Comparison of ENCODE assay signal across 17 mouse cellular contexts in genomic region chr4:103926682-103927081, GRCm38 (mm10).
DNase-seq lines count a peak whose midpoint lies in the region; ATAC-seq lines count a peak whose summit lies in the region.
"Had no signal": no experiment of that assay in that cellular context is flagged by ENCODE, and none has a peak within 500 bp of the region (broad histone marks: within the 10 kb centered on the region; RNA-seq: fewer than 3 reads in every experiment).

No protein-coding gene starts in this region.

- ATAC-seq in heart, embryonic 12.5 days (ENCODE audit: insufficient number of reproducible peaks, low FRiP score), result no peak
- 0 out of 2 replicates have a peak, but pooled peaks have one; percentile 40 for ATAC-seq in midbrain, embryonic 11.5 days (ENCODE audit: low FRiP score)
- ATAC-seq: midbrain, embryonic 15.5 days had no signal

- H3K36me3 ChIP-seq in heart, embryonic 12.5 days, result no peaks in the 10 kb centered on the region
- no peaks in the 10 kb centered on the region for H3K36me3 ChIP-seq in midbrain, embryonic 11.5 days (ENCODE audit: control insufficient read depth, insufficient read depth, low read length)
- H3K36me3 ChIP-seq in midbrain, embryonic 10.5 days, result no peaks in the 10 kb centered on the region
- H3K36me3 ChIP-seq: embryonic facial prominence, embryonic 12.5 days; heart, embryonic 13.5 days; hindbrain, embryonic 15.5 days; limb, embryonic 13.5 days; liver, embryonic 15.5 days; midbrain, embryonic 15.5 days had no signal

- DNase-seq in heart, adult 8-10 months (ENCODE audit: low spot score), result peak; percentile 11
- peak; percentile 35 for DNase-seq in kidney, postnatal 14 days
- no peak for DNase-seq in kidney, adult 18-20 months
- no peak for DNase-seq in midbrain, embryonic 11.5 days (ENCODE audit: low spot score, missing footprints)
- no peak for DNase-seq in midbrain, embryonic 10.5 days (ENCODE audit: low spot score)
- DNase-seq in left cerebral cortex, adult 9 months (ENCODE audit: low spot score in 2 of 2), result no peak
- DNase-seq: adrenal gland, adult 8-10 months; gastrocnemius, adult 2 months; kidney, adult 11 months; thymus, postnatal 36 days had no signal

- H3K27me3 ChIP-seq in heart, embryonic 12.5 days (replicated peaks), result no peaks in the 10 kb centered on the region
- H3K27me3 ChIP-seq in midbrain, embryonic 11.5 days (ENCODE audit: control insufficient read depth, insufficient read depth, low read length), result no peaks in the 10 kb centered on the region
- peaks cover 16% of the 10 kb centered on the region for H3K27me3 ChIP-seq in midbrain, embryonic 10.5 days (ENCODE audit: low read depth, poor library complexity, severe bottlenecking)
- H3K27me3 ChIP-seq: embryonic facial prominence, embryonic 12.5 days; heart, embryonic 13.5 days; hindbrain, embryonic 15.5 days; liver, embryonic 15.5 days; midbrain, embryonic 15.5 days had no signal

- no peak overlapping the region for H3K27ac ChIP-seq in heart, embryonic 12.5 days (ENCODE audit: poor library complexity, severe bottlenecking)
- no peak overlapping the region for H3K27ac ChIP-seq in midbrain, embryonic 11.5 days (ENCODE audit: low read depth, low read length)
- no peak overlapping the region for H3K27ac ChIP-seq in midbrain, embryonic 10.5 days (replicated peaks)
- H3K27ac ChIP-seq: embryonic facial prominence, embryonic 12.5 days; gastrocnemius, adult 2 months; heart, embryonic 13.5 days; hindbrain, embryonic 15.5 days; limb, embryonic 13.5 days; liver, embryonic 15.5 days; midbrain, embryonic 15.5 days had no signal

- no peak overlapping the region for H3K9ac ChIP-seq in heart, embryonic 12.5 days
- H3K9ac ChIP-seq in midbrain, embryonic 11.5 days (ENCODE audit: low read length), result no peak overlapping the region
- H3K9ac ChIP-seq: embryonic facial prominence, embryonic 12.5 days; heart, embryonic 13.5 days; hindbrain, embryonic 15.5 days; limb, embryonic 13.5 days; liver, embryonic 15.5 days; midbrain, embryonic 15.5 days had no signal

- H3K9me3 ChIP-seq in heart, embryonic 12.5 days (replicated peaks), result no peaks in the 10 kb centered on the region
- no peaks in the 10 kb centered on the region for H3K9me3 ChIP-seq in midbrain, embryonic 11.5 days (ENCODE audit: control insufficient read depth, low read length)
- H3K9me3 ChIP-seq in midbrain, embryonic 10.5 days (replicated peaks), result no peaks in the 10 kb centered on the region
- H3K9me3 ChIP-seq: embryonic facial prominence, embryonic 12.5 days; heart, embryonic 13.5 days; hindbrain, embryonic 15.5 days; limb, embryonic 13.5 days; liver, embryonic 15.5 days; midbrain, embryonic 15.5 days had no signal

- no peak overlapping the region for H3K4me3 ChIP-seq in heart, embryonic 12.5 days
- H3K4me3 ChIP-seq in midbrain, embryonic 11.5 days (ENCODE audit: low read depth, low read length), result no peak overlapping the region
- no peak overlapping the region for H3K4me3 ChIP-seq in midbrain, embryonic 10.5 days
- H3K4me3 ChIP-seq: embryonic facial prominence, embryonic 12.5 days; gastrocnemius, adult 2 months; heart, embryonic 13.5 days; hindbrain, embryonic 15.5 days; limb, embryonic 13.5 days; liver, embryonic 15.5 days; midbrain, embryonic 15.5 days had no signal

- 37% methylated on average over 5 of the region's 5 CpGs for WGBS in heart, embryonic 12.5 days
- 50% methylated on average over 5 of the region's 5 CpGs for WGBS in midbrain, embryonic 11.5 days
- 60% methylated on average over 5 of the region's 5 CpGs for WGBS in midbrain, embryonic 10.5 days

- H3K4me1 ChIP-seq in heart, embryonic 12.5 days (replicated peaks), result no peaks in the 10 kb centered on the region
- H3K4me1 ChIP-seq in midbrain, embryonic 11.5 days (ENCODE audit: control insufficient read depth, insufficient read depth, low read length), result peaks cover 5% of the 10 kb centered on the region; the same call in 1 of the 2 replicates
- H3K4me1 ChIP-seq in midbrain, embryonic 10.5 days, result peaks cover 28% of the 10 kb centered on the region
- H3K4me1 ChIP-seq: embryonic facial prominence, embryonic 12.5 days; limb, embryonic 13.5 days; liver, embryonic 15.5 days had no signal

- H3K4me2 ChIP-seq in heart, embryonic 12.5 days, result no peak overlapping the region
- no peak overlapping the region for H3K4me2 ChIP-seq in midbrain, embryonic 11.5 days
- H3K4me2 ChIP-seq: embryonic facial prominence, embryonic 12.5 days; heart, embryonic 13.5 days; hindbrain, embryonic 15.5 days; limb, embryonic 13.5 days; liver, embryonic 15.5 days; midbrain, embryonic 15.5 days had no signal

Comparison
In these comparisons a context has a peak if more than half of its experiments do, and no peak if none do; other contexts are left out.
1. DNase-seq: peak in heart, adult 8-10 months (single experiment) and kidney, postnatal 14 days (single experiment); none in kidney, adult 18-20 months (single experiment), midbrain, embryonic 11.5 days (single experiment), midbrain, embryonic 10.5 days (single experiment) and left cerebral cortex, adult 9 months (0 of 2).